Mouse (Mus musculus) liver, postnatal 0 days (tissue): Measurements from ENCODE around the gene En2.

Experiments
- CTCF ChIP-seq: sonication (generic); IDR thresholded peaks from 2 replicates; pipeline ENCODE4 v1.5.1; 2016; ENCODE audit warnings: antibody characterized with exemption, low read depth
- EP300 ChIP-seq: IDR thresholded peaks from 2 replicates; pipeline ENCODE4 v1.6.1; 2016; ENCODE audit warnings: antibody characterized with exemption, low read depth, mild to moderate bottlenecking

- no peak for TF ChIP-seq CTCF
- no peak for TF ChIP-seq EP300
Measured at GRCm38 (mm10) chr5:28172921-28173670, 7.6 kb downstream of the En2 start.
